Mouse (Mus musculus): ENCODE data around the gene Rbm34. TPM values are rescaled to one million over a fixed set of nuclear protein-coding genes. Genes with fewer than 3 reads are reported as not detected.
"Not testable (repeated sequence)": the region's sequence is repeated elsewhere in the genome, so short reads cannot be mapped to it uniquely, and the experiment has no call there.

The Rbm34 gene
- total RNA-seq, 2 experiments from 2014 or later, result 5.5 to 6.2 TPM

- intact Hi-C loops (cut with DNase I), result loop anchor here (5.0 kb wide), 2 partner anchors 326 to 441 kb away; no protein-coding TSS in a partner anchor
- DNase-seq, result no peak
Measured at GRCm38 (mm10) chr8:126922981-126923380, 47.9 kb downstream of the Rbm34 start.

GRCm38 (mm10) chr8:126921432-126921831 lies 49.4 kb downstream of the Rbm34 start:
- intact Hi-C loops (cut with DNase I), result loop anchor here (1.0 to 5.0 kb wide), 6 partner anchors 185 to 439 kb away; no protein-coding TSS in a partner anchor
- DNase-seq, result no peak

DNA sequence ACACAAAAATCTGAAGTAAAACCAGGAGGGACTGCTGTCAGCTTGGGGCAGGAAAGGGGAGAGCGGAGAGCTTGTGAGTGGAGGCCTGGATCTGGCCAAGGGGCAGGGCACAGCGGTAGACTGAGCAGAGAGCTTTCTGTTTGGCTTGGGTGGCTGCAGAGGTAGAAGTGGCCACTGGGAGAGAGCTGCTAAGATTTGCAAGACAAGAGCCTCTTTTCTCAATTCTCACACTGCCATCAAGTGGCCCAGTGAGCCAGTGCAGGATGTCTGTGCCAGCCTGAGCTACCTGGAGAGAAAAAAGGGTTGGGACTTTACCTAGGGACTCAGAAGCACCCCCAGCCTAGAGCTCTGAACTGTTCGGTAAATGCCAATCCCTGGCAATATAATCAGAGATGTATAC lies 50.0 kb downstream of the Rbm34 start:
- DNase-seq, result peak; percentile 86 to 87
- intact Hi-C loops (cut with DNase I), result loop anchor here (1.0 to 5.0 kb wide), 6 partner anchors 185 to 439 kb away; no protein-coding TSS in a partner anchor

DNA sequence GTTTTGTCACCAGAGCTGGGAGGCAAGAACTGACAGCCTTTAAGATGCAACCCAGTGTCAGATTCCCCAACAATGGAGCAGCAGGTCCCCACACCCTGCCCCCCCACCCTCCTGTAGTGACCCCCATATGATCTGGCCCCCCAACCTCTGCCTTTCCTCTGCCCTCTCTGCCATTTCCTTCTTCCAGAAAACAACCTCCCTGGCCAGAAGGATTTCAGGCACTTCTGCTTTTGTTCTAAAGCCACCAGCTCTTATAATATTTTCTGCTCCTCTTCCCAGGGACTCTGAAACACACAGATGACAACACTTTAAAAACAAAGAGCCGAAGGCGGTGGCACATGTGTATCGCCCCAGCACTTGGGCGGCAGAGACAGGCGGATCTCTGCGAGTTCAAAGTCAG lies 50.5 kb downstream of the Rbm34 start:
- intact Hi-C loops (cut with DNase I), result loop anchor here (2.0 to 5.0 kb wide), 4 partner anchors 252 to 438 kb away; no protein-coding TSS in a partner anchor
- DNase-seq, result no peak

GRCm38 (mm10) chr8:126919703-126920102 lies 51.2 kb downstream of the Rbm34 start:
- intact Hi-C loops (cut with DNase I), result loop anchor here (2.0 to 5.0 kb wide), 4 partner anchors 251 to 437 kb away; no protein-coding TSS in a partner anchor
- DNase-seq, result no peak

- DNase-seq, result no peak
- intact Hi-C loops (cut with DNase I), result no loop called here
Measured at GRCm38 (mm10) chr8:126919255-126919654, 51.6 kb downstream of the Rbm34 start.

DNA sequence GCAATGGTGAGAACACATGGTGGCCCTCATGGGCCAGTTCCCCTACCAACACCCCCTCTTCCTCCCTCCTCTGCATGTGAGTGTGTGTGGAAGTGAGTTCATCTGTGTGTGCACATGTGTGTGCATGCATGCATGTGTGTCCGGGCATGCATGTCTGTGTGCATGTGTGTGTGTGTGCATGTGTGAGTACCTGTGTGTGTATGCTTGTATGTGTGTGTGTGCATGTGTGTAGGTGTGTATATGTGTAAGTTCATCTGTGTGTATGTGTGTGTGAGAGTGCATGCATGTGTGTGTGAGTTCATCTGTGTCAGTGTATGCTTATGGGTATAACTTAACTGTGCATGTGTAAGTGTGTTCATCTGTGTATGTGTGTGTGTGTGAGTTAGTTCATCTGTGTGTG lies 52.5 kb downstream of the Rbm34 start:
- DNase-seq, result no peak
- intact Hi-C loops (cut with DNase I), result no loop called here

DNA sequence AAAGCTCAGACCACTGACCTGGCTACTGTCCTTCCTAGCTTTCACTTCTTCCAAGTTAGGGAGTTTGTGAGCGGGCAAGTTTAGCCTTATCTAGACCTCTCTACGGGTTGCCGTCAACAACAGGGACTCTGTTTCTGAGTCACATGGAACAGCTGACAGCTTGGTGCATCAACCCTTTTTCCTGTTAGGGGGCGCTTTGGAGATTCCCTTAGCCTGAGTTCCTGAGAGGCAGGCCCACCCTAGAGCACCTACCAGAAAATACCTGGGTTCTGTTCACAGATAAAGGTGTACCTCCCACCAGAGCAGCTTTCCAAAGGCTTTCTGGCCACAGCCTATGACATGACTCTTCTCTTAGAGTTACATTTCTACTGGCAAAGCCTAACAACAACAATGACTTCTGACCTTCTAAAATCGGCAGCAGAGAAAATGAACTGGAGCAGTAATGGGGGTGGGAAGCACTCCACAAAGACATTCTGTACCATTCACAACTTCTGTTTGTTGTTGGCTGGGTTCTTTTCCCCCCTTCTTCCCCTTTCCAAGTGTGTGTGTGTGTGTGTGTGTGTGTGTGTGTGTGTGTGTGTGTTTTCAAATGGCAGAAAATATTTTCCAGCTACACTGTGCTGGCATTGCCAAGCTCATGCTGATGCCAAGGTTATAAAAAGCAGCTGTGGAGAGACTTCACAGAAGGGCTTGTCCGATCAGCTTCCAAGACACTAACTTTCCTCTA lies 53.5 kb downstream of the Rbm34 start:
- intact Hi-C loops (cut with DNase I), result no loop called here
- peak; percentile 79 to 80 for DNase-seq

DNA sequence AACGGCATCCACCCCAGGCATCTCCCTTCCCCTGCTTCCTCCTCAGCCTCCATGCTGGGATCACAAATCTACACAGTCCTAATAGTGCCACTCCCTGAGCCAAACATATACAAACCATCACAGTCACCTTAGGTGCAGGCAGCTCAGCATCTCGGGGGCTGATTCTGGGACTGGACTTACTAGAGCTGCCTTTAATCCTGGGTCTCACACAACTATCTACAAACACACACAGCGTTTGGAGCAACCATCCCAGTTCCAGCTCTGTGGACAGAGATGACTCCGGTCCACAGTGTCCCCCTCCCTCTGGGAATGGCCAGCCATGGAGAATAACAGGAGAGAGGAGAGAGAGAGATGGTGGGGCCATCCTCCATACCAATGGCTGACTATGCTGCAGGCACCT lies 54.3 kb downstream of the Rbm34 start:
- intact Hi-C loops (cut with DNase I), result no loop called here
- DNase-seq, result no peak

DNA sequence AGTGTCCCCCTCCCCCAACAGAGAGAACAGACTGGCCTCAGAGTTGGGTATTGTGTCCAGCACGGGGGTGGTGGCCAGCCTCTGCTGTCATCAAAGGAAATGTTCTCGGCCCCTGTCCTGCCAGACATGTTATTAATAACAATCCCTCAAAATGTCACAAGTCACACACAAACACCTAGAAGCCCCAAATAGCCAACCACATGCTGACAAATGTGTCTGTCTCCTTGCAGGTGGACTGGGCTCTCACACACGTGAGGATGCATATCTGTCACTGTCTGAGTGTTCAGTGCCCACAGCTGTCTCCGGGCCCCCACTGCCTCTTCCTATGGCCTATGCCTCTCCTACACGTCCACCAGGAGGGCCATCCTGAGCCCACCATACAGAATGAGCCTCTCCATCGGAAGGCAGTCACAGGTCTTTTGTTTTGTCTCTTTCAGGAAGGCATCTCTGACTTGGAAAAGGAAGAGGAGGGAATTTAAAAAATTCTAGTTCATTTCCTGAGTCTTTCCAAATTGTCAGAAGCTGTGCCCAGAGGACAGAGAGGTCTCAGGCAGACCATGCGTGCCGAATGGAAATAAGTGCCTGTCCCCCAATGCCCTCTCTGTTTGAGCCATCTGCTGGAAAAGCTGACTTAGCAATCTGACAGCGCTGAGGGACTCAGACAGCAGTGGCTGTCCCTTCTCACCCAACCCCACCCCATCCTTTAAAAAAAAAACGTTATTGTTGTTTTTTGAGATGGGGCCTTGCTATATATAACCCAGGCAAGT lies 56.1 kb downstream of the Rbm34 start:
- intact Hi-C loops (cut with DNase I), result loop anchor here (2.0 to 5.0 kb wide), 2 partner anchors 28 to 72 kb away; no protein-coding TSS in a partner anchor

GRCm38 (mm10) chr8:126914107-126914490 lies 56.8 kb downstream of the Rbm34 start:
- not testable (repeated sequence) for DNase-seq
- intact Hi-C loops (cut with DNase I), result loop anchor here (2.0 to 5.0 kb wide), 2 partner anchors 27 to 72 kb away; no protein-coding TSS in a partner anchor

More for the DNA sequence above, 56.1 kb downstream of the Rbm34 start:
- DNase-seq, result peak in 1 of 2 experiments; percentile 54

GRCm38 (mm10) chr8:126913241-126914106 lies 57.4 kb downstream of the Rbm34 start:
- intact Hi-C loops (cut with DNase I), result loop anchor here (2.0 to 5.0 kb wide), 2 partner anchors 27 to 71 kb away; no protein-coding TSS in a partner anchor
- DNase-seq, result peak; percentile 82 to 88

- peak in 1 of 2 experiments; percentile 54 for DNase-seq
Measured at GRCm38 (mm10) chr8:126909371-126909802, 61.5 kb downstream of the Rbm34 start.

DNA sequence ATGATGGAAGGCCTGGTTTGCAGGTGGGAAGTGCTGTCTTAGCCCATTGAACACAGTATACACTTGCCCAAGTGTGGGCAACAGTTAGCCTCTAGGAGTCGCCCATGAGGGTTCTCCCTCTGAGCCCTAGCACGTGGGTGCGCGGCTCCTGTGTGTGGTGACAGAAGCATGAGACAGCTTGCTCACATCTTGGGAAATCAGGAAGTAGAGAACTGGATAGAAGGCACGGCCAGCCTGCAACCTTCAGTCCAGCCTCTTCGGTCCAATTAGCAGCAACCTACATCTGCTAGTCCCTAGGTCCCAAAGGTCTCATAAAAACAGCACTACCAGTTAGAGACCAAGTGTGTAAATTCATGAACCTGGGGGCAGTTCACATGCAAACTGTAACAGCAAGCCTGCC lies 62.1 kb downstream of the Rbm34 start:
- peak in 1 of 2 experiments; percentile 50 for DNase-seq
- intact Hi-C loops (cut with DNase I), result no loop called here

More at GRCm38 (mm10) chr8:126909371-126909802, 61.5 kb downstream of the Rbm34 start:
- intact Hi-C loops (cut with DNase I), result no loop called here

DNA sequence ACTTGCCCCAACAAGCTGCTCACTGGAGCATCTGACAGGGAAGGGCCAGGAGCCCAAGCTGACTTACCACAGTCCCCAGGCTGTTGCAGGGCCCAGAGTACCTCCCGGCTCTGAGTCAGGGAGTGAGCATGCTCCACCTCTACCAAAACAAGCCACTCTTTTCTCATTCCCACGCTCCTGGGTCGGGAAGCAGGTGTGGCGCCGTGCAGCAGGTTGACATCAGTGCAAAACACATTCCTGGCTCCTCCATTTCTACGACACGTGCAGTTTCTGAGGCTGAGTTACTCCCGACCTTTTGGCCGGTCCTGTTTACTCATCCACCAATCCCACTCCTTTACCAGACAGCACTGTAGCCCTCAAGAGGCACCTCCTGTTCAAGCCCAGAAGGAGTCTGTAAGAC lies 62.9 kb downstream of the Rbm34 start:
- DNase-seq, result no peak
- intact Hi-C loops (cut with DNase I), result no loop called here

DNA sequence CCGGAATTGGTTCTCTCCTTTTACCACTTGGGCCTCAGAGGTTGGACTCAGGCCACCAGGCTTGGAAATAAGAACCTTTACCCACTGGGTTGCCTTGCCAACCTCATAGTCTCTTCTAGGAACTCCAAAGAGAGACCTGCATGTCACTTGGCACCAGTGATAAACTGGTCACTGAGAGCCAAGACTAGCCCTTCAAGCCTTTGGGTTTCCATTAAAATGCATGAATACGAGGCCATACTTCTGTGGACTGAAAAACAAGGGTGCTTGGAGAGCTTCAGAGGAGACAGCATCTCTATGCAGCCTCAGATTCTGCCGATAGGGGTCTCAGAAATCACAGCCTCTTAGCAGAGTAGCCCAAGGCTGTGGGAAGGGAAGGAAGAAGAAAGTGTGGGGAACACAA lies 63.5 kb downstream of the Rbm34 start:
- no peak for DNase-seq
- intact Hi-C loops (cut with DNase I), result no loop called here

- intact Hi-C loops (cut with DNase I), result no loop called here
- no peak for DNase-seq
Measured at GRCm38 (mm10) chr8:126905387-126905786, 65.5 kb downstream of the Rbm34 start.

DNA sequence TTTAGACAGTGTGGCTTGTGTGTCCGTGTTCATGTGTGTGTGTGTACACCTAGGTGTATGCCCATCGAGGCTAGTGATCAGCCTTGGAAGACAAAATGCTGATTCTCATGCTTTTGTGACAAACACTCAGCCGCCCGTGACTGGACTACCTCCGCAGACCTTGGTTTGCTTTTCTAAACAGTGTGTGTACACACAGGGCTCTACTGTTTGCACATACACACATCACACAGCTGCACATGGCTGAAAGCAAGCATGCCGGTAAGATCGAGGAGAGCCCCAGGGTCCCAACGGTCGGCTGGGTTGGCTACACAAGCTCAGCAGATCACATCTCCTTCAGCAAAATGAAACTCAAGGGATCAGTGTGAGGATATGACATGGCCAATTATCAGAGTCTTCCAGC lies 66.9 kb downstream of the Rbm34 start:
- no peak for DNase-seq
- intact Hi-C loops (cut with DNase I), result no loop called here

DNA sequence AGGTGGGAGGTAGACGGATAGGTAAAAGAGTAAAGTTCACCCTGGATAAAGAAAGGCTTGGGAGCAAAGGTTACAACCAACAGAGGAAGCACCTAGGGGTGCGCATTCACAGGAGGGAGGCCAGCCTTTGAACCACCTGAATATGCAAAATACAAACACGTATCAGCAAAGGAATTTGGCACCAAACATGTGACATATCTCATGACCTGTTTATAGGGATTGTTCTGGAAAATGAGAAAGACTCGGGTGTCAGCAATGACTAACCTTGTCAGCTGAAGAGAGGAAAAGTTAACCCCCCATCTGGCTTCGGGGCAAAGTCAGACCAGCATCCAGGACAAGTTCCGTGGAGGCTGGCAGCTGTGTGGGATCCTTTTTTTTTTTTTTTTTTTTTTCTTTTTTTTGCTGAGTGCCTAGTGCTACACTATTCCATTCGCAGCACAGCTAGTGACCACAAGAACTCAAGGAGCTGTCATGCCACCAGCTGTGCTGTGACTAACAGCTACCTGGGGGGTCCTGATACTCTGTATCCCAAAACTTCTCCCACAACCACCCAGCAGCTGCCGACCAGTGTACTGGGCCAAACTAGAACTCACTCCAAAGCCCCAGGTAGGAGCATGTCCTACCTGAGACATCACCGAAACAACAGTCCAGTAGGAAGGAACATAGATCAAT lies 67.5 kb downstream of the Rbm34 start:
- DNase-seq, result no peak
- intact Hi-C loops (cut with DNase I), result no loop called here

GRCm38 (mm10) chr8:126901612-126902011 lies 69.3 kb downstream of the Rbm34 start:
- DNase-seq, result no peak
- intact Hi-C loops (cut with DNase I), result no loop called here

Measured in heart, postnatal 10 days (tissue).